Mouse (Mus musculus): Measurements from ENCODE around the gene Perp.

Gene Perp

GRCm38 (mm10) chr10:18844441-18845286, at the start of gene Perp:
Perp (plus strand) TSS chr10:18845020.
- DNase-seq = peak; percentile 88

- DNase-seq = no peak
Observed at GRCm38 (mm10) chr10:18811751-18812150, 33.1 kb upstream of the Perp start.

DNA sequence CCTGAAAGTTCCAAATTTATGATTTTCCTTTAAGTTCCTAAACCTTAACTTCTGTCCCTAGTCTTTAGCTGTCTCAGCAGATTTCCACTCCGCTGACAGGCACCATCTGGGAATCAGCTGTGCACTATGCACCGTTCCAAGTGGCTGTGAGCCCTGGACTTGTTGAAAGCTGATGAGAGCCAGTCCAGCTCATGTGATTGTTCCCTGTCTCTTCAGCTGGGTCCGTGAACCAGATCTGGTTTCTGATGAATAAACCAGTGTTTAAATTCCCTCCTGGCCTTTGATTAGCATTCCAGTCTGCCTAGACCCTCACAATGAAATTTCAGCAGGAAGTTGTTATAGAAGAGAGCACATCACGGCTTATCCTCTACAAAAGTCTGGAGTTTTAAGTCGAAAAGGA, 28.3 kb upstream of the Perp start:
- peak; percentile 55 for DNase-seq

DNA sequence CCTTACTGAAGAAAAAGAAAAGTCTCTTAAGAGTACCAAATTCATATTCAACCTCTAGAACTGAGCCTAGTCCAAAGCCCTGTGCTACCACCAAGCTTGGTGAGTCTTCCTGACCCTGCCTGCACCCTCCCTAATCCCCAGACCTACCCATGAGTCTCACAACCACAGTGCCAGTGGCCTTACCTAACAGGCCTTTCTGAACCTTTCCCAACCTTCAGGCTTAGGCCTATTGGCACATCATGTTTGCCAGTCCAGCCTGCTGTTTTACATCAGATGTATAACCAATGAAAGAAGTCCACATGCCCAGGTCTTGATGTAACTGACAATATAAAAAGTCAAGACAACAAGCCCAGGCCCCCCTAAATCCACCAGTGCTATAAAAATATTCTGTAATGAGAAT, 19.7 kb upstream of the Perp start:
- DNase-seq = no peak

GRCm38 (mm10) chr10:18826107-18826506, 18.7 kb upstream of the Perp start:
- no peak for DNase-seq

GRCm38 (mm10) chr10:18827936-18828335, 16.9 kb upstream of the Perp start:
- no peak for DNase-seq

GRCm38 (mm10) chr10:18830359-18830758, 14.5 kb upstream of the Perp start:
- DNase-seq = no peak

DNA sequence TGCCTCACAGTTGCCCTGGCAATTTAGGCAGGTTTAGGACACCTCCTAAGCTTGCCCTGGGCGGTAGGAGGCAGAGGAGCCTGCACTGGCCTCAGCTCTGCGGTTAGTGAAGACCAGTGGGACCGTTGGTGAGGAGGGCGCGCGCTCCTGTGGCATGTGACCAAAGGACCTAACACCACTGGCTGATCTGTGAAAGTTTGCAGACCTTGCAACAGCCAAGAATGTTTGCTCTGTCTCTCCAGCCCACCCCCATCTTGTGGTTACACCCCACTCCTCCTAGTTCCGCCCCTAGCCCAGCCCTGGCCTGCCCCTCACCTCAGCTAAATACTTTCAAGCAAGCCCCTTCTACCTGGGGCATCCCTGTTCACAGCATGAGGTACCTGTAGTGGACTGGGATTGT, 13.0 kb upstream of the Perp start:
- DNase-seq = no peak

GRCm38 (mm10) chr10:18834389-18834788, 10.4 kb upstream of the Perp start:
- peak; percentile 13 for DNase-seq

DNA sequence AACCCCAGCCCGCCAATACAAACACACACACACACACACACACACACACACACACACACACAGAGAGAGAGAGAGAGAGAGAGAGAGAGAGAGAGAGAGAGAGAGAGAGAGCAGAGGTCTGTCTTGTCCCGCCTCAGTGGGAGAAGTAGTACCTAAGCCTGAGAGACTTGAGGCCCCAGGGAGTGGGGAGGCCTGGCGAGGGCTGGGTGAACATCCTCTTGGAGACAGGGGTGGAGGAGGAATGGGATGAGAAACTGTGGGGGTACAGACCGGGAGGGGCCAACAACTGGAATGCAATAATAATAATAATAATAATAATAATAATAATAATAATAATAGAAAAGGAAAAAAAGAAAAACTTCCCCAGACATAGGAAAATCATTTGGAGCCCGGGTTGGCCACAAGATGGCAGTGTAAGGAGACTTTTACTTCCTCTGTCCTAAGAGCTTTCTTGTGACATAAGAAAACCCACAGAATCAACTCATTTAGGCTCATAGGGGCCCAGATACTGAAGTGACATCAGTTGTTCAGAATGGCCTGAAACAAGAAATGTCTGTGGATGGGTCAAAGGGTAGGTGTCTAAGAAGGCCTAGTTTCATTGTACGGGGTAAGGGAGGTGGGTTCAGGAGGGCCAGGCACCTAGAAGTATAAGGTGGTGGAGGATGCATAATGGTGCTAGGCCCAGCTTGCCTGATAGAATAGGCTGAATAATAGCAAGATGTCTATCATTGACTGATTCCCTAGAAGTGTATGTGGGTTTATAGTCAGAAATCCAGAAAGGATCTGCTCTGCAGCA, 8.9 kb upstream of the Perp start:
- peak; percentile 24 for DNase-seq

DNA sequence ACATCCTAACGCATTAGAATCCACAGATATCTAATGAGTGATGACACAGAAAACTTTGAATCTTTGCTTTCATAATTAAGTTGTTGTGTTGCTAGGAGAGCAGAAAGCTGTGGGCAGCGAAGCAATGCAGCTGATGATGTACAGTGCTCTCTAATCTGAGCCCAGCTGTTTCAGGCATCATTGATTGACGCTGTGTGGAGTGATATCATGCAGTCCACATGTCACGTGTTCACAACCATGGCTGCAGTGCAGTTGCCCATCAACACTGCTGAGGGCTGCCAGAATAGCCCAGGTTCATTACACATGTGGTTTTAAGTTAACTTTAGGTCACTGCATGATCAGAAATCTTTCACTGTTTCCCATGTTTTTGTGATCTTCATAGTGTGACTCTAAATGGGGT, 5.3 kb upstream of the Perp start:
- DNase-seq = no peak

GRCm38 (mm10) chr10:18840736-18841135, 4.1 kb upstream of the Perp start:
- no peak for DNase-seq

DNA sequence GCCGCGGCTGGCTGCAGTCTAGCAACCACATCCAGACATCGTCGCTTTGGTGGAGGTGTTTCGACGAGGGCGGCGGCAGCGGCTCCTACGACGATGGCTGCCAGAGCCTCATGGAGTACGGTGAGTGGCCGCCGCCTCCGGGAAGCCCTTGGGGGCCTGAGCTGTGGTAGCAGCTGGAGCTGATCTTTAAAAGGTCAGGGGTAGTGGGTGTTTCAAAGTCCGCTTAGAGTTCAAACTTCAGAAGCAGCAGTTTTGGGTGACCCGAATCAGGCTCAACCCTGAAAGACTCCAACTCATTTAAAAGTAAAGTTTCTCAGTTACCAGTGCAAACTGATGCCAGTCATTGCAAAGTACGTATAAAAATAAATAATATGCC, 455 bp downstream of the Perp start:
- no peak for DNase-seq

GRCm38 (mm10) chr10:18845711-18846110, 891 bp downstream of the Perp start:
- DNase-seq = no peak

DNA sequence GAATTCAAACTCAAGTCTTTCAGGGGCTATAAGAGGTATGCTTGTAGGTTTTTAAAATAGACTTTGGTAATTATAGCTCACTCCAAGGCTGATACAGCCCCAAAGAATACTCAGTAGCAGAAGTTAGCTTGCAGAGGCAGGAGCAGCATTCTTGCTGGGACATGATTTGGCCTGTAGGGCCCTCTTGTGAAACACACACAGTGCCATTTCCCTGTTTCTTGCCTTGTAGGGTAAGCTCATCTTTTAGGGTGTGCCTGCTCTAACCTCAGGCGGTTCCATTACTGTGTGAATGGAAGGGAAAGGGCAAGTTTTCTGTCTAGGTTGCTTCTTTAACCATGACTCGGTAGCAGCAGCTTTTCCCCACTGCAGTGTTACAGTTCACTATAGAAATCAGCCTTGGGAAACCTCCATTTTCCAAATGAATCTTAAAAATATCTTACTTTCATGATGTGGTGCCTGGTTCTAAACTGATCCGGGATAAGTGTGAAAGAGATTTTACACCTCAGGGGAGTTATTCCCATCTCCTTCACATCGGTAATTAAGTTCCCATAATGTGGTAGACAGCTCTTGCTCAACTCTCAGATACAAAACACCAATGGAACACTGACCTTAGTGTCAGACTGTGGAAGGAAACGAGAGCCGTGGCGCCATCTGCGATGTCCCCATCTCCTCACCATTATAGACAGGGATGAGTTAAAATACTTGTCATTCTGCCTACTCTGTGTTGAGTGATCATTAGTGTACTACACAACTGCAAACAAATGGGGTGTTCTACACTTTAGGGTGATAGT, 1.8 kb downstream of the Perp start:
- DNase-seq = no peak

- DNase-seq = no peak
Observed at GRCm38 (mm10) chr10:18850177-18850576, 5.4 kb downstream of the Perp start.

GRCm38 (mm10) chr10:18853417-18853816, 8.6 kb downstream of the Perp start:
- DNase-seq = no peak

GRCm38 (mm10) chr10:18857244-18857643, 12.4 kb downstream of the Perp start:
- DNase-seq = no peak

- no peak for DNase-seq
Observed at GRCm38 (mm10) chr10:18859632-18860031, 14.8 kb downstream of the Perp start.

GRCm38 (mm10) chr10:18860119-18860824, 15.5 kb downstream of the Perp start:
- DNase-seq = no peak

DNA sequence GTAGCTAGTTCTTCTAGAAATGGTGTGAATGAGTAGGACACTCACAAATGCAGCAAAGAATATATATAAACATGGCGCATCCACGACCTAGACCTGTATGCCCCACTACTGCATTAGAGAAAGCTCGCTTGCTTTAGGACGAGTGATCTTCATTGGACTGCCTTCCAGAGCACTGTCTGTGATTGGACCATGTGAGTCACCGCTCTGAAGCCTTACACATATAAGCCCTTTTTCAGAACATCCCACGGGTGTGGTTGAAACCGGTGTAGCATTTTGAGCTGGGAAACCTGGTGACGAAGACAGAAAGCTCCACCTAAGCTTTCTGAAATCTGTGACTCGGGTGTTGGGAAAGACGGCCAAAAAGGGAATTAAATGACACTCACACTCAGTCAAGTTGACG, 16.0 kb downstream of the Perp start:
- no peak for DNase-seq

DNA sequence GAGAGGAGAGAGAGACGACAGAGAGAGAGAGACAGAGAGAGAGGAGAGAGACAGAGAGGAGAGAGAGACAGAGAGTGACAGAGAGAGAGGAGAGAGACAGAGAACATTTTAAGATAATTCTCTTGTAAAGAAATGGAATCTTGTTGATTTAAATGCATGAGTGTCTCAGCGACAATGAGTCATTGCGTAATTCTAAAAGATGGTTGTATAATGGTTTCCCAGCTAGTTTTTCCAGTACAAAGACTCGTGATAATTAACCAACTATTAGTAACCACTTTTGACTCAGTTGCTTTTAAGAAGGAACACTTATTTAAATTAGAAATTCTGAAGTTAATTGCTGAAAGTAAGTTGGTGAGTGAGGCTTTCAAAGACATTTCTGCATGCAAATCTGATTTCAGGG, 16.6 kb downstream of the Perp start:
- no peak for DNase-seq

- DNase-seq = no peak
Observed at GRCm38 (mm10) chr10:18863332-18863731, 18.5 kb downstream of the Perp start.

All from kidney, postnatal 14 days (tissue).